9 mouse cellular contexts compared by ENCODE assay signal in genomic region chrX:121232142-121233000, GRCm38 (mm10).
DNase-seq lines count a peak whose midpoint lies in the region; ATAC-seq and TF ChIP-seq lines count a peak whose summit lies in the region.
"Had no signal": no experiment of that assay in that cellular context is flagged by ENCODE, and none has a peak within 500 bp of the region (broad histone marks: within the 10 kb centered on the region; RNA-seq: fewer than 3 reads in every experiment).

No protein-coding gene starts in this region.

- ATAC-seq in embryonic facial prominence, embryonic 11.5 days (replicated peaks; ENCODE audit: insufficient number of reproducible peaks, low FRiP score, low TSS enrichment, low read depth), result peak; percentile 75
- ATAC-seq in intestine, postnatal 0 days, result peak; percentile 76
- ATAC-seq: Patski had no signal

- no peak overlapping the region for H3K27ac ChIP-seq in embryonic facial prominence, embryonic 11.5 days (replicated peaks; ENCODE audit: low read depth, low read length)
- H3K27ac ChIP-seq in intestine, postnatal 0 days (ENCODE audit: low read depth, low read length), result no peak overlapping the region
- no peak overlapping the region for H3K27ac ChIP-seq in layer of hippocampus, adult 2 months

- TF ChIP-seq CTCF in intestine, postnatal 0 days (IDR thresholded peaks at IDR 0.05; ENCODE audit: low read depth), result no peak
- no peak for TF ChIP-seq CTCF in layer of hippocampus, adult 2 months (conservative IDR thresholded peaks at IDR 0.05)

- H3K27me3 ChIP-seq in embryonic facial prominence, embryonic 11.5 days (ENCODE audit: control insufficient read depth, insufficient read depth, low read length), result no peaks in the 10 kb centered on the region
- no peaks in the 10 kb centered on the region for H3K27me3 ChIP-seq in intestine, postnatal 0 days (replicated peaks; ENCODE audit: control insufficient read depth, insufficient read depth, low read length)
- H3K27me3 ChIP-seq: Patski had no signal

- no peak overlapping the region for H3K4me3 ChIP-seq in embryonic facial prominence, embryonic 11.5 days (ENCODE audit: low read depth, low read length)
- H3K4me3 ChIP-seq in intestine, postnatal 0 days (ENCODE audit: low read depth, low read length), result no peak overlapping the region
- no peak overlapping the region for H3K4me3 ChIP-seq in layer of hippocampus, adult 2 months

- peak; percentile 3 for DNase-seq in kidney, postnatal 10 days
- DNase-seq in kidney, postnatal 36 days, result no peak
- peak; percentile 72 for DNase-seq in embryonic facial prominence, embryonic 11.5 days (ENCODE audit: low spot score)
- DNase-seq in retina, postnatal 1 day, result peak; percentile 52
- DNase-seq in layer of hippocampus, adult 2 months (ENCODE audit: low spot score in 2 of 2), result no peak
- DNase-seq in right cerebral cortex, postnatal 25 days, result no peak
- DNase-seq in cerebellum, adult 9-11 months, result no peak

- H3K4me2 ChIP-seq in embryonic facial prominence, embryonic 11.5 days (ENCODE audit: low read depth, low read length), result no peak overlapping the region
- H3K4me2 ChIP-seq in intestine, postnatal 0 days (replicated peaks; ENCODE audit: low read depth), result no peak overlapping the region

- WGBS in embryonic facial prominence, embryonic 11.5 days, result 40% methylated on average over 3 of the region's 3 CpGs
- 46% methylated on average over 3 of the region's 3 CpGs for WGBS in intestine, postnatal 0 days

- H3K36me3 ChIP-seq in embryonic facial prominence, embryonic 11.5 days (replicated peaks; ENCODE audit: control insufficient read depth, insufficient read depth, low read depth, low read length), result no peaks in the 10 kb centered on the region
- no peaks in the 10 kb centered on the region for H3K36me3 ChIP-seq in intestine, postnatal 0 days (ENCODE audit: control insufficient read depth, insufficient read depth)

- no peaks in the 10 kb centered on the region for H3K4me1 ChIP-seq in embryonic facial prominence, embryonic 11.5 days (ENCODE audit: control insufficient read depth, insufficient read depth, low read length)
- no peaks in the 10 kb centered on the region for H3K4me1 ChIP-seq in intestine, postnatal 0 days (replicated peaks; ENCODE audit: control insufficient read depth, insufficient read depth, low read length)

- H3K9me3 ChIP-seq in embryonic facial prominence, embryonic 11.5 days (replicated peaks; ENCODE audit: control insufficient read depth, low read length), result no peaks in the 10 kb centered on the region
- H3K9me3 ChIP-seq in intestine, postnatal 0 days (ENCODE audit: control insufficient read depth), result no peaks in the 10 kb centered on the region

- H3K9ac ChIP-seq in embryonic facial prominence, embryonic 11.5 days (replicated peaks; ENCODE audit: low read length), result no peak overlapping the region
- no peak overlapping the region for H3K9ac ChIP-seq in intestine, postnatal 0 days (ENCODE audit: low read depth, low read length)

Comparison
In these comparisons a context has a peak if more than half of its experiments do, and no peak if none do; other contexts are left out.
1. DNase-seq: peak in kidney, postnatal 10 days (single experiment), embryonic facial prominence, embryonic 11.5 days (single experiment) and retina, postnatal 1 day (single experiment); none in kidney, postnatal 36 days (0 of 2), layer of hippocampus, adult 2 months (0 of 2), right cerebral cortex, postnatal 25 days (single experiment) and cerebellum, adult 9-11 months (single experiment).